Mouse (Mus musculus): ENCODE data around the gene Itga6. TPM values are rescaled to one million over a fixed set of nuclear protein-coding genes. Genes with fewer than 3 reads are reported as not detected.

Itga6 gene
- polyA plus RNA-seq, 1 experiment from 2014 or later, result 45.0 TPM

GRCm38 (mm10) chr2:71725446-71725845 lies 20.0 kb upstream of the Itga6 start:
- WGBS, result 70% methylated on average over 1 of the region's 1 CpGs
- no peaks in the 10 kb centered on the region for H3K4me1 ChIP-seq (ENCODE audit: control insufficient read depth, insufficient read depth, low read length)
- DNase-seq (ENCODE audit: low spot score), result no peak
- H3K4me2 ChIP-seq (ENCODE audit: low read depth, low read length), result no peak overlapping the region
- ATAC-seq (replicated peaks; ENCODE audit: insufficient number of reproducible peaks, low FRiP score, low TSS enrichment, low read depth), result no peak
- H3K4me3 ChIP-seq (ENCODE audit: low read depth, low read length), result no peak overlapping the region
- H3K27ac ChIP-seq (replicated peaks; ENCODE audit: low read depth, low read length), result no peak overlapping the region
- no peak overlapping the region for H3K9ac ChIP-seq (replicated peaks; ENCODE audit: low read length)
- H3K9me3 ChIP-seq (replicated peaks; ENCODE audit: control insufficient read depth, low read length), result no peaks in the 10 kb centered on the region
- H3K27me3 ChIP-seq (ENCODE audit: control insufficient read depth, insufficient read depth, low read length), result no peaks in the 10 kb centered on the region
- no peaks in the 10 kb centered on the region for H3K36me3 ChIP-seq (replicated peaks; ENCODE audit: control insufficient read depth, insufficient read depth, low read depth, low read length)

GRCm38 (mm10) chr2:71726883-71727676 lies 18.3 kb upstream of the Itga6 start:
- Histone ChIP-seq H3K9me3 (replicated peaks; ENCODE audit: control insufficient read depth, low read length) (no peaks in the 10 kb centered on the region), H3K4me2 (ENCODE audit: low read depth, low read length) (no peak overlapping the region), H3K4me3 (ENCODE audit: low read depth, low read length) (no peak overlapping the region), H3K36me3 (replicated peaks; ENCODE audit: control insufficient read depth, insufficient read depth, low read depth, low read length) (no peaks in the 10 kb centered on the region), H3K27me3 (ENCODE audit: control insufficient read depth, insufficient read depth, low read length) (no peaks in the 10 kb centered on the region), H3K4me1 (ENCODE audit: control insufficient read depth, insufficient read depth, low read length) (no peaks in the 10 kb centered on the region), H3K9ac (replicated peaks; ENCODE audit: low read length) (no peak overlapping the region), H3K27ac (replicated peaks; ENCODE audit: low read depth, low read length) (no peak overlapping the region)
- no peak for ATAC-seq (replicated peaks; ENCODE audit: insufficient number of reproducible peaks, low FRiP score, low TSS enrichment, low read depth)
- no peak for DNase-seq (ENCODE audit: low spot score)
- 88% methylated on average over 7 of the region's 7 CpGs for WGBS

- no peaks in the 10 kb centered on the region for H3K27me3 ChIP-seq (ENCODE audit: control insufficient read depth, insufficient read depth, low read length)
- ATAC-seq (replicated peaks; ENCODE audit: insufficient number of reproducible peaks, low FRiP score, low TSS enrichment, low read depth) (no peak), DNase-seq (ENCODE audit: low spot score) (no peak)
- H3K9me3 ChIP-seq (replicated peaks; ENCODE audit: control insufficient read depth, low read length), result no peaks in the 10 kb centered on the region
- WGBS, result 85% methylated on average over 7 of the region's 7 CpGs
- no peak overlapping the region for H3K27ac ChIP-seq (replicated peaks; ENCODE audit: low read depth, low read length)
- H3K4me3 ChIP-seq (ENCODE audit: low read depth, low read length), result no peak overlapping the region
- no peaks in the 10 kb centered on the region for H3K36me3 ChIP-seq (replicated peaks; ENCODE audit: control insufficient read depth, insufficient read depth, low read depth, low read length)
- H3K4me2 ChIP-seq (ENCODE audit: low read depth, low read length), result no peak overlapping the region
- no peaks in the 10 kb centered on the region for H3K4me1 ChIP-seq (ENCODE audit: control insufficient read depth, insufficient read depth, low read length)
- H3K9ac ChIP-seq (replicated peaks; ENCODE audit: low read length), result no peak overlapping the region
Measured at GRCm38 (mm10) chr2:71728341-71728740, 17.1 kb upstream of the Itga6 start.

- no peak overlapping the region for H3K4me2 ChIP-seq (ENCODE audit: low read depth, low read length)
- no peak overlapping the region for H3K9ac ChIP-seq (replicated peaks; ENCODE audit: low read length)
- DNase-seq (ENCODE audit: low spot score) (no peak), ATAC-seq (replicated peaks; ENCODE audit: insufficient number of reproducible peaks, low FRiP score, low TSS enrichment, low read depth) (no peak)
- no peaks in the 10 kb centered on the region for H3K36me3 ChIP-seq (replicated peaks; ENCODE audit: control insufficient read depth, insufficient read depth, low read depth, low read length)
- no peaks in the 10 kb centered on the region for H3K9me3 ChIP-seq (replicated peaks; ENCODE audit: control insufficient read depth, low read length)
- no peak overlapping the region for H3K4me3 ChIP-seq (ENCODE audit: low read depth, low read length)
- H3K27ac ChIP-seq (replicated peaks; ENCODE audit: low read depth, low read length), result no peak overlapping the region
- no peaks in the 10 kb centered on the region for H3K27me3 ChIP-seq (ENCODE audit: control insufficient read depth, insufficient read depth, low read length)
- H3K4me1 ChIP-seq (ENCODE audit: control insufficient read depth, insufficient read depth, low read length), result no peaks in the 10 kb centered on the region
- WGBS, result 61% methylated on average over 5 of the region's 5 CpGs
Measured at GRCm38 (mm10) chr2:71728796-71729195, 16.6 kb upstream of the Itga6 start.

GRCm38 (mm10) chr2:71730623-71731612 lies 14.5 kb upstream of the Itga6 start:
- Histone ChIP-seq H3K9me3 (replicated peaks; ENCODE audit: control insufficient read depth, low read length) (no peaks in the 10 kb centered on the region), H3K4me3 (ENCODE audit: low read depth, low read length) (no peak overlapping the region), H3K27me3 (ENCODE audit: control insufficient read depth, insufficient read depth, low read length) (no peaks in the 10 kb centered on the region), H3K4me2 (ENCODE audit: low read depth, low read length) (no peak overlapping the region), H3K27ac (replicated peaks; ENCODE audit: low read depth, low read length) (no peak overlapping the region), H3K4me1 (ENCODE audit: control insufficient read depth, insufficient read depth, low read length) (no peaks in the 10 kb centered on the region), H3K36me3 (replicated peaks; ENCODE audit: control insufficient read depth, insufficient read depth, low read depth, low read length) (no peaks in the 10 kb centered on the region), H3K9ac (replicated peaks; ENCODE audit: low read length) (no peak overlapping the region)
- no peak for DNase-seq (ENCODE audit: low spot score)
- WGBS, result 83% methylated on average over 20 of the region's 20 CpGs
- ATAC-seq (replicated peaks; ENCODE audit: insufficient number of reproducible peaks, low FRiP score, low TSS enrichment, low read depth), result no peak

- H3K4me3 ChIP-seq (ENCODE audit: low read depth, low read length), result no peak overlapping the region
- H3K9me3 ChIP-seq (replicated peaks; ENCODE audit: control insufficient read depth, low read length), result no peaks in the 10 kb centered on the region
- no peaks in the 10 kb centered on the region for H3K27me3 ChIP-seq (ENCODE audit: control insufficient read depth, insufficient read depth, low read length)
- no peaks in the 10 kb centered on the region for H3K4me1 ChIP-seq (ENCODE audit: control insufficient read depth, insufficient read depth, low read length)
- no peak for DNase-seq (ENCODE audit: low spot score)
- no peak overlapping the region for H3K4me2 ChIP-seq (ENCODE audit: low read depth, low read length)
- no peak overlapping the region for H3K27ac ChIP-seq (replicated peaks; ENCODE audit: low read depth, low read length)
- no peak overlapping the region for H3K9ac ChIP-seq (replicated peaks; ENCODE audit: low read length)
- no peak for ATAC-seq (replicated peaks; ENCODE audit: insufficient number of reproducible peaks, low FRiP score, low TSS enrichment, low read depth)
- 72% methylated on average over 9 of the region's 9 CpGs for WGBS
- no peaks in the 10 kb centered on the region for H3K36me3 ChIP-seq (replicated peaks; ENCODE audit: control insufficient read depth, insufficient read depth, low read depth, low read length)
Measured at GRCm38 (mm10) chr2:71734792-71735392, 10.5 kb upstream of the Itga6 start.

GRCm38 (mm10) chr2:71735541-71736159 lies 9.8 kb upstream of the Itga6 start:
- Histone ChIP-seq H3K36me3 (replicated peaks; ENCODE audit: control insufficient read depth, insufficient read depth, low read depth, low read length) (no peaks in the 10 kb centered on the region), H3K27me3 (ENCODE audit: control insufficient read depth, insufficient read depth, low read length) (no peaks in the 10 kb centered on the region), H3K9ac (replicated peaks; ENCODE audit: low read length) (no peak overlapping the region), H3K4me1 (ENCODE audit: control insufficient read depth, insufficient read depth, low read length) (no peaks in the 10 kb centered on the region), H3K4me3 (ENCODE audit: low read depth, low read length) (no peak overlapping the region), H3K4me2 (ENCODE audit: low read depth, low read length) (no peak overlapping the region), H3K9me3 (replicated peaks; ENCODE audit: control insufficient read depth, low read length) (no peaks in the 10 kb centered on the region), H3K27ac (replicated peaks; ENCODE audit: low read depth, low read length) (no peak overlapping the region)
- ATAC-seq (replicated peaks; ENCODE audit: insufficient number of reproducible peaks, low FRiP score, low TSS enrichment, low read depth), result no peak
- DNase-seq (ENCODE audit: low spot score), result no peak
- 93% methylated on average over 17 of the region's 17 CpGs for WGBS

Measured in embryonic facial prominence, embryonic 11.5 days (tissue).